ENCODE assay signal across 8 mouse cellular contexts in the genomic region with DNA sequence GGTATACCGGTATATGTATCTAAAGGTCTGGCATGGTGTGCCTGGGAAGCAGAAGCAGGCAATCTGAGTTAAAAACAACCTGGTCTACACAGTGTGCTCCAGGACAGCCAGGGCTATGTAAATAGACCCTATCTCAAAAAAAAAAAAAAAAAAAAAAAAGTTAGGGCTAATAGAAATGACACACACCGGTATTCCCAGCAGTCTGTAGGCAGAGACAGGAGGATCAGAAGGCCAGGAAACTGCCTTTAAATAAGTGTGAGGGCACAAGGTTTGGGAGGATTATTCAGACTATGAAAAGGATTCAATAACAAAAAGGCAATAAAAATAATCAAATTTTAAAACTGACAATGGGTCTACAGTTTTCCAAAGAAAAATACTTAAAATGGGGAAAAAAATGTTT. TPM values are rescaled to one million over a fixed set of nuclear protein-coding genes. Genes with fewer than 3 reads are reported as not detected.
A peak's percentile ranks its signal among the peaks of the same experiment; 100 is the strongest.
DNase-seq lines count a peak whose midpoint lies in the region; ATAC-seq and TF ChIP-seq lines count a peak whose summit lies in the region.

No protein-coding gene starts in this region.

- WGBS in heart, embryonic 14.5 days: 67% methylated on average over 2 of the region's 2 CpGs
- WGBS in bone marrow, adult 2 months: 36% methylated on average over 2 of the region's 2 CpGs
- WGBS in hindbrain, embryonic 13.5 days: 79% methylated on average over 2 of the region's 2 CpGs
- WGBS in macrophage (ENCODE audit: missing documents): 26% methylated on average over 2 of the region's 2 CpGs

- ATAC-seq in heart, embryonic 14.5 days (ENCODE audit: insufficient number of reproducible peaks, insufficient read depth, low FRiP score, low read depth): no peak
- ATAC-seq in hindbrain, embryonic 13.5 days (ENCODE audit: low FRiP score): no peak

- DNase-seq in heart, adult 18-20 months: no peak
- DNase-seq in urinary bladder, postnatal 10 days (ENCODE audit: low spot score): no peak
- DNase-seq in left cerebral cortex, adult 8-10 months (ENCODE audit: low spot score in 2 of 2): no peak
- no peak for DNase-seq in kidney, postnatal 36 days

- no peak for TF ChIP-seq CTCF in bone marrow, adult 2 months (IDR thresholded peaks at IDR 0.05; ENCODE audit: control insufficient read depth, insufficient read depth, low read length)

- peak overlapping the region in 1 of 2 experiments; percentile 94; a peak in 2 of 4 replicates for H3K4me3 ChIP-seq in heart, embryonic 14.5 days (ENCODE audit: control insufficient read depth in 1 of 2, insufficient read depth in 1 of 2, low read depth in 1 of 2, low read length in 2 of 2)
- H3K4me3 ChIP-seq in bone marrow, adult 2 months (replicated peaks; ENCODE audit: control insufficient read depth, low read depth, low read length): peak overlapping the region; percentile 36
- H3K4me3 ChIP-seq in hindbrain, embryonic 13.5 days: peak overlapping the region; percentile 92
- H3K4me3 ChIP-seq in macrophage (ENCODE audit: inconsistent target): peak overlapping the region; percentile 77

- H3K27ac ChIP-seq in heart, embryonic 14.5 days (replicated peaks in 1 of 2; ENCODE audit: control insufficient read depth in 1 of 2, insufficient read depth in 1 of 2, low read depth in 2 of 2, low read length in 2 of 2): no peak overlapping the region
- H3K27ac ChIP-seq in bone marrow, adult 2 months (ENCODE audit: control insufficient read depth, insufficient read depth, low read depth, low read length, poor library complexity): no peak overlapping the region
- H3K27ac ChIP-seq in hindbrain, embryonic 13.5 days: no peak overlapping the region
- H3K27ac ChIP-seq in macrophage: peak overlapping the region; percentile 90

- TF ChIP-seq POLR2A in bone marrow, adult 2 months (IDR thresholded peaks at IDR 0.05; ENCODE audit: borderline replicate concordance, control insufficient read depth, low read depth, low read length): no peak

- no peak overlapping the region; the same call in 1 of the 2 replicates for H3K9ac ChIP-seq in heart, embryonic 14.5 days (ENCODE audit: low read length)
- no peak overlapping the region for H3K9ac ChIP-seq in hindbrain, embryonic 13.5 days

- H3K79me2 ChIP-seq in macrophage (ENCODE audit: inconsistent target): peaks cover 59% of the 10 kb centered on the region

- H3K9me3 ChIP-seq in heart, embryonic 14.5 days (ENCODE audit: control insufficient read depth, low read length): no peaks in the 10 kb centered on the region
- H3K9me3 ChIP-seq in hindbrain, embryonic 13.5 days: no peaks in the 10 kb centered on the region

- peaks cover 2 to 30% of the 10 kb centered on the region in 2 experiments; a peak in 1 of 4 replicates for H3K4me1 ChIP-seq in heart, embryonic 14.5 days (ENCODE audit: control insufficient read depth in 2 of 2, insufficient read depth in 2 of 2, low read length in 2 of 2)
- H3K4me1 ChIP-seq in bone marrow, adult 2 months (ENCODE audit: control insufficient read depth, insufficient read depth, low read length): peaks cover 1% of the 10 kb centered on the region; the same call in 1 of the 2 replicates
- H3K4me1 ChIP-seq in hindbrain, embryonic 13.5 days (replicated peaks): peaks cover 17% of the 10 kb centered on the region

- no peaks in the 10 kb centered on the region for H3K27me3 ChIP-seq in heart, embryonic 14.5 days (ENCODE audit: control insufficient read depth, insufficient read depth, low read length)
- no peaks in the 10 kb centered on the region for H3K27me3 ChIP-seq in hindbrain, embryonic 13.5 days

- H3K36me3 ChIP-seq in heart, embryonic 14.5 days (ENCODE audit: control insufficient read depth, insufficient read depth, low read length): no peaks in the 10 kb centered on the region
- no peaks in the 10 kb centered on the region for H3K36me3 ChIP-seq in hindbrain, embryonic 13.5 days
- H3K36me3 ChIP-seq in macrophage (ENCODE audit: inconsistent target): no peaks in the 10 kb centered on the region

- peak overlapping the region; percentile 62 for H3K4me2 ChIP-seq in heart, embryonic 14.5 days (ENCODE audit: low read length)
- peak overlapping the region; percentile 62 for H3K4me2 ChIP-seq in hindbrain, embryonic 13.5 days

RNA-seq across cellular contexts. Expression of gene Fcho2, which starts 2.1 kb away (rescaled TPM):
- polyA plus RNA-seq in heart, embryonic 14.5 days (2014; fragmentation: Nextera tagmentation; extraction: Ambion mirVana): 28.0 and 29.4 TPM in 2 replicates
- 10 to 100 TPM; 27.7 to 38.3 TPM for total RNA-seq in heart, adult 18-20 months (2021)
- 35.7 and 96.2 TPM in 2 replicates for polyA plus RNA-seq in bone marrow, adult 2 months (2011; ENCODE audit: insufficient read depth, insufficient read length, low replicate concordance, missing spikeins)
- 29.4 and 31.4 TPM in 2 replicates for polyA plus RNA-seq in hindbrain, embryonic 13.5 days (2015; fragmentation: Nextera tagmentation; extraction: Ambion mirVana)
- 100 to 1,000 TPM; 133 to 774 (median 552) TPM for total RNA-seq in macrophage (2018; cell fraction: chromatin; rRNA removed)
- total RNA-seq in macrophage (2018; cell fraction: cytosol; rRNA removed): 100 to 1,000 TPM in 5 of 26 experiments, 10 to 100 TPM in 21; 34.5 to 126 (median 79.4) TPM
- 100 to 1,000 TPM in 21 of 26 experiments, 10 to 100 TPM in 5; 87.6 to 549 (median 241) TPM for total RNA-seq in macrophage (2018; cell fraction: nucleus; rRNA removed)
- 41.5 to 104 TPM (median 81.1 TPM) in 3 replicates for polyA plus RNA-seq in macrophage (2018)
- 10 to 100 TPM; 33.0 to 43.3 (median 36.7) TPM for total RNA-seq in left cerebral cortex, adult 8-10 months (2022)
